Mouse (Mus musculus) hematopoietic stem cell, adult 5-6 weeks (primary cell): ENCODE measurements around the gene Filip1l. TPM values are rescaled to one million over a fixed set of nuclear protein-coding genes. Genes with fewer than 3 reads are reported as not detected.
A peak's percentile ranks its signal among the peaks of the same experiment; 100 is the strongest.

Experiments
- ATAC-seq, 2 experiments: fragments of 125-278 bp in 1 of 2; replicated peaks in 1 of 2; 2 replicates each; pipeline ENCODE4 v1.8.0; 2016 to 2017; ENCODE audit warnings: inconsistent platforms in 2 of 2, mild to moderate bottlenecking in 2 of 2, moderate number of reproducible peaks in 2 of 2, low read depth in 1 of 2, moderate TSS enrichment in 1 of 2; ENCODE audit not compliant: low FRiP score in 2 of 2, poor library complexity in 2 of 2, severe bottlenecking in 2 of 2, insufficient read depth in 1 of 2, low TSS enrichment in 1 of 2
- total RNA-seq: library from RNA; stranded (forward); fragments of 172-1452, 232-1000 nt; gene quantifications from 2 replicates; pipeline ENCODE4 v1.2.3, GENCODE M21; 2017

Gene Filip1l
- total RNA-seq, 1 experiment from 2014 or later, result 3.3 TPM

DNA sequence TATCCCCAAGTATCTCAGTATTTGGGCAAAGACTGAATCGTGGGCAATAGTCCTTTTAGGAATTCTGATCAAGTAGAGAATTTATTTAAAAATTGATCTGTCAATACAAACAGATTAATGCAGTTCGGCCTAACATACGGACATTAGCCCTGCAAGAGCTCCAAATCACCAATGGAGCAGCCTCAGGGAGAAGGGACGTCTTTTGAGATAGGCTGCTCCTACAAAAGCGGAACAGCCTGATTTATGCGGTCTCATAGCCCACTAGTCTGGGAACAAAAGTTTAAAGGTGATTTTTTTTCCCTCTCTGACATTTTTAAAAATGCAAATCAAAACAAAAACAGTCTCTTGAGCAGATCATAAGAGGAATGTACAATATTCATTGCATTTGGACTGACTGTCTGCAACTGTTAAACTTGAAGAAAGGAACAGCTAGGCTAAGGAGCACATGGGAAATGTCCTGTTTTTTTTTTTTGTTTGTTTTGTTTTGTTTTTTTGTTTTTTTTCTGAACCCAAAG, 202.1 kb downstream of the Filip1l start:
- no peak for ATAC-seq

DNA sequence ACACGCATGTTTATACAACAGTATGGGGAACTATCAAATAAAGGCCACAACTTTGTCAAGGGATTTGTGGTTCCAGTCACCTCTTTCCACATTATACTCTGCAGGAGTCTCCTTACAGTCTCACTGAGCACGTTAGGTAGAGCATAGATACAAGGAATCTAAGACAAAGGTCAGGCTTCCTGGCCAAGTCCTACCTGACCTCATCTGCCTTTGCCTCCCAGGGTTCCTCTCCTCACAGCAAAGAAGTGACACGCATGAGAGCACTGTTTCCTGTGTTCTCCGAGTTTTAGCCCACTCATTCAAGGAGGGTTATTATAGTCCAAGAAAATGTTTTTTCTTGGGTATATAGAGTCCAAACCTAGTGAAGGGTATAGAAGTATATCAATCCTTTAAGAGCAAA, 202.8 kb downstream of the Filip1l start:
- ATAC-seq, result no peak

DNA sequence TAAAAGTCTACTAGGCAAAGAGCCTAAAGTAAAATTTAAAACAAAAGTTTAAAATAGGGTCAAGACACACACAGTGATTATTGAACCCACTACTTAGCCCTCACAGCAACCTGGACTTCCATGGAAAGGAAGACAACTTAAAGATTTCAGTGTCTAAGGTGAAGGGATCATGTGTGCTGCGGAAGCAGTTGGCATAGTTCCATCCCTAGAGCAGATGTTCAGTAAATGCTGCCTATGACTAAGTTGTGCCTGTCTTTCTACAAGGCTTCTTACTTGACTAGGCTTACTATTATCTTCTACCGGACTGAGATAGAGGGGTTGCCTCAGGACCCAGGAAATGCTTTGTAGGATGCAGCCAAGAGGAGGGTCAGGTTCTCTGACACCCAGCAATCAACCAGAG, 203.4 kb downstream of the Filip1l start:
- no peak for ATAC-seq

DNA sequence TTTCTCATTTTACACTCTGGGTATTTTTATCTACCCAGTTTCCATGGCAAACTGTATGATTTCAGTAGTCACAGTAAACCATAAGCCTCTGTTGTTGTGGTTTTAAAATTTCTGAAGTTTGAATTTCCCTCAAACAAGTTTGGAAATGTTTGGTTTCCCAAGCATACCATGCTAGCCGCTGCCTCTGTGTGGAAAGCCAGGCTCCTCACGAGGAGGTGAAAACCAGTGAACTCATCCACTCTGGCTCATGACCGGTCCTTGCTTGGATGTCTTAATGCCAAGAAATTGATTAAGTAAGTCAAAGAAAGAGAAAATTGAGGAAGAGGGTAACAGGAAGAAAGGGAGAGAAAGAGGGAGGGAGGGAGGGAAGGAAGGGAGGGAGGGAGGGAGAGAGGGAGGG, 205.4 kb downstream of the Filip1l start:
- ATAC-seq, result no peak

DNA sequence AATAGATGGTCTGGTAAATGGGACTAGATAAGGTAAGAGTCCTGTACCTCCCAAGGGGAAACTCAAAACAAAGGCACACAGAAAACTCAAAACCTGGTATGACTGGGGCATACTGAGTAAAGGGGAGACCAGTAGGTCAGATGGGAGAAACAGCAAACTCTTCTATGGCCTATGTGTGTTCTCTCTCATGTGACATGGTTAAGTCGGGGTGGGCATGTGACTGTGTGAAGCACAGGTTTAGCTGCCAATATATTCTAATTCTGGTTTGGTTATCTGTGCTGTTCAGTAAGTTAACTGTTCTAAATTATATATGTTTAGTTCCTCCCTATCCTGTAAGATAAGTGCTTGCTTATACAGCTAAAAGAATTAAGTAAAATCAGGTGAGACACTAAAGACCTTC, 207.3 kb downstream of the Filip1l start:
- ATAC-seq, result no peak

DNA sequence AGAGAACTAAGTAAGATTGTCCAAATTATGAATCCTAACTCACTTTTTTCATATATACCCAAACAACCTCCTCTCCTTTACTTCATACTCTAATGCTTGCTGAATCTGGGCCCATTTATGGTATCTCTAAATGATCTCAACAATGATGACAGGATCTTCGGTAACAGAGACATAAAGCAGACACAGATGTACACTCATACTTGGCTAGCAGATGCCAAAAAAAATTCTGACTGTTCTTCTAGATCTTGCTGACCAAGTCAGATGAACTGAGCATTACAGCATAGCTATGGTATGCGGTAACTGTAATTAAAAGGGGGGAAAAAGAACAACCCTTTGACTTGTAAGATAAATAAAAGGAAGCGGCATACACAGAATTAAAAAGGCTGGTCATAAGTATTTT, 210.6 kb downstream of the Filip1l start:
- no peak for ATAC-seq

DNA sequence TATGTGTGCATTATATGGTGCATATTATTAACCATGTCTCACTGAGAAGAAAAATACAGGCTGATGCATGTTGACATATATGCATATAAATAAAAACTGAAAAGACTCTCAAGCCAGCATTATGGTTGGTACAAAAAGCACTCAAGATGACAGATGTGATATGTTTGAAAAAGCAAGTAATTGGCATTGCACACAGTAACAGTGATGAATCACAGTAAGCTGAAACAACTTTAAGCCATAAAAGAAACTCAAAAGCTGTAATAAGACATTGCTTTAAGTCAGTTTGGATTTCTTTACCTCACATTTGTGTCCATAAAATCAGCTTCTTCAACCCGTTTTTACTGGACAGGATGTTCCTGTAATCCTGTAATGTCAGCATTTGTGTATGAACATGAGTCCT, 211.9 kb downstream of the Filip1l start:
- ATAC-seq, result no peak

DNA sequence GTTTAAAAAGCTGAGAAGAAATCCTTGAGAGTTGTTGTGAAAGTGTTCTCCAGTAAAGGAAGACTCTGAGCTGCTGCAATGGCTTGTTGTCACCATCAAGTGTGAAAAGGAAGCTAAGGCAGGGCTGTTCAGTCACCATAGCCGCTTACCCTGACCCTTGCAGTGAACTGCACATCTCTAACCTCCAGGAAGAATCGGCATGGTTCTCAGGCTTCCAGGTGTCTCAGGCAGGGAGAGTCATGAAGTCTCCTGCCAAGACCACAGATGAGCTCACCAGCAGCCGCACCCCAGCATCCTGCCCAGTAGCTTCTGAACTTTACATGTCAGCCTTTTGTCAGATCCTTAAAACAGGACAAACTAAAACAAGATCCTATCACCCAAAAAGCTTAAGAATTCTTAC, 213.3 kb downstream of the Filip1l start:
- ATAC-seq, result no peak

DNA sequence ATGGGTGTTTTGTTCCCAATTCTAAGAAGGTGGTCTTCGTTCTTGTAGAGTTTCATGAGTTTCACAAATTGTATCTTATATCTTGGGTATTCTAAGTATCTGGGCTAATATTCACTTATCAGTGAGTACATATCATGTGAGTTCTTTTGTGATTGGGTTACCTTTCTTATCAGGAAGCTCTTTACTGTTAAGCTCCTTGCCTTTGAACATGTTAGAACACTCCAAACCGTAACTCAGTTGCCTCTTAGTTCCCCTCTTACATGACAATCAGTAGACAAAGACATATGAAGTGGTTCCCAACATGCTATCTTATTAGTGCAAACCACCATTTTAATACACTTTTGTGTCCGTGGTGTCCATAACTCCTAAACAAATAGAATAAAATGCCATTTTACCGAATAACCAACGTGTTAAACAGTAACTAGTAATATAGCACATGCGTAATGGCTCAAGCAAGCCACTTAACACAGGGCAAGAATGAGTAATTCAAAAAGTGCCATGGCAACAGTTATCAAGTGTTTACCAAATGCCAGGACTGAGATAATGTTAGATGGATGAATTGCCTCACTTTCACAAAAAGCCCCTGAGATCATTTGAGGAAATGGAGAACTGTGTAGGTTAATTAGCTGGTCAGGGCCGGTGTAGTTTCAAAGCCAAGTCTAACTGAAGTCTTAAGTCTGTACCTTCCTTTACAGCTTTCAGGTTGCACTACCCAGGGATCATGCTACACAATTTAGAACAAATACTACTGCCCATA, 215.9 kb downstream of the Filip1l start:
- ATAC-seq, result no peak

DNA sequence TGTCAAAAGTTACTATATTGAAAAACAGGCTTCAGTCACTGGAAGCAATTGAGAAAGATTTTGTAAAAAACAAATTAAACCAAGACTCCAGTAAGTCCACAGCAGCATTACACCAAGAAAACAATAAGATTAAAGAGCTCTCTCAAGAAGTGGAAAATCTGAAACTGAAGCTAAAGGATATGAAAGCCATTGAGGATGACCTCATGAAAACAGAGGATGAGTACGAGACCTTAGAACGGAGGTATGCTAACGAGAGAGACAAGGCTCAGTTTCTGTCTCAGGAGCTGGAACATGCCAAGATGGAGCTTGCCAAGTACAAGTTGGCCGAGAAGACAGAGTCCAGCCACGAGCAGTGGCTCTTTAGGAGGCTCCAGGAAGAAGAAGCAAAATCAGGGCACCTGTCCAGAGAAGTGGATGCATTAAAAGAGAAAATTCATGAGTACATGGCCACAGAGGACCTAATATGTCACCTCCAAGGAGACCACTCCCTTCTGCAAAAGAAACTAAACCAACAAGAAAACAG, 218.0 kb downstream of the Filip1l start:
- ATAC-seq, result no peak

DNA sequence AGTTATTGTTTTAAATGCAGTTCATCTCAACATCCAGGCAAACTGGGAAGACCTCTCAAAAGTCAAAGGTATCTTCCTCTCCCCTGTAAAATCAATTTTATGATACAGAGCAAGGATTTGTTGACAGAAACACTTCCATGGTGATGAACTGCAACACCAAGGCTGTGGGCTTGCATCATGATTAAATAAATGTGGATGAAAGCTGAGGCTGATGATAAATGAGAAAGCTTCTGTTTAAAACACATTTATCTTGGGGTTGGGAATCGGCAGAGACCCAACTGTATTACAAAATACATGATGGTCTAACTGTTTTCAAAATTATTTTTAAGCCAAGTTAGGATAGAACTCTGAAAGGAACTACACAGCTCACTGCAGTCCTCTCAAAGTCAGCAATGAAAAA, 220.9 kb downstream of the Filip1l start:
- ATAC-seq, result no peak

DNA sequence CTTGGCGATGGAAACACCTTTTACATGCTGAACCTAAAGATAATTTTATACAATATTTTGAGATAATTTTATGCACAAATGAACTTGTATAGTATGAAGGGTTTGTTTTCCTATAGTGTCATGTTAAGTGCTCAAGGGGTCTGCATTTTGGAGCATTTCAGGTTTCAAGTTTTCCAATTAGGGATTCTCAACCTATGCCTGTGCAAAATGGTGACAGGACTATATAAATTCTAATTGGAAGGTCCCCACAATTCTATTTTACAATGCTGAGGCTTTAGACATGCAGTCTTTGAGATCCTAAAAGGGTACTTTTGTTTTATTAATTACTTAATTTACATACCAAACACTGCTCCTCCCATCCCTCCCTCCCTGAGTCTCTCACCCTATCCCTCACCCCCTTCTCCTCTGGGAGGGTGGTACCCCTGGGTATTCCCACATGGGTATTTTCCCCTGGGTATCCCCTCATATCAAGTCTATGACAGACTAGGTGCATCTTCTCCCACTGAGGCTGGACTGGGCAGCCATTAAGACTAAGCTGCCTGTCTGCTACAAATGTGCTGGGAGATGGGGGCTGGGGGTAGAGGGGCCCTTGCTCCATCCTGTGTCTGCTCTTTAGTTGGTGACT, 223.0 kb downstream of the Filip1l start:
- ATAC-seq, result no peak

DNA sequence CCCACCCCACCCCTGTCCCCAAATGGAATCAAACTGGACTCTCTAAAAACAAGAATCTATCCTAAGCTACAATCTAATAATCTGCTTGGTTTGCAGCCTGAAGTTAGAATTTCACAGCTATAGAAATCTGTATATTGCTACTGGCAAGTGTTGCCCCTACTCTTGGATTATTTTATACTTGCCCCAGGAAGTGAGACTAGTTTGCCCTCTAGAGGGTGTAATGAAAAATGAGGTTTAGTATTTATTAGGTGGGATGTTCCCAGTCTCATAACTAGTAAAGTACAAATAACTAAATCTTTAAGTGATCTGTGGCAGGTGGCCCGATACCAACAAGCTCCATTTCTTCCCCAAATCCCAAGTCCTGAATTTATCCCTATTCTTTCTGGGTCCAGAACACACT, 224.6 kb downstream of the Filip1l start:
- ATAC-seq, result no peak

DNA sequence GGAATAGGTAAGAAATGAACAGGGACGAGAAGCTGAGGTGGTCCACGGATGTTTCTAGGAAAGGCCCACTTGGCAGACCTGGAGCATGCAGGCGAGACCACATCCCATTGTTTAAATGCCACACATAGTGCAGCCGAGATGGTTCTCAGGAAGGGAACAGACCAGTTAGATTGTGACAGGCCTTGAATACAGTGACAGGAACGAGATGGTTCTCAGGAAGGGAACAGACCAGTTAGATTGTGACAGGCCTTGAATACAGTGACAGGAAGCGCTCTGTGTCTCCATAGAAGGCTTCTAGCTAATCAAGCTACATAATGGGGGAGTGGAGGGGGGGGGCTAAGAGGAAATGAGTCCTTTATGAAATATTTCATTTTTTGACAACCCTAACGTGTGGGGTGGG, 227.1 kb downstream of the Filip1l start:
- ATAC-seq, result peak; percentile 59 to 74

DNA sequence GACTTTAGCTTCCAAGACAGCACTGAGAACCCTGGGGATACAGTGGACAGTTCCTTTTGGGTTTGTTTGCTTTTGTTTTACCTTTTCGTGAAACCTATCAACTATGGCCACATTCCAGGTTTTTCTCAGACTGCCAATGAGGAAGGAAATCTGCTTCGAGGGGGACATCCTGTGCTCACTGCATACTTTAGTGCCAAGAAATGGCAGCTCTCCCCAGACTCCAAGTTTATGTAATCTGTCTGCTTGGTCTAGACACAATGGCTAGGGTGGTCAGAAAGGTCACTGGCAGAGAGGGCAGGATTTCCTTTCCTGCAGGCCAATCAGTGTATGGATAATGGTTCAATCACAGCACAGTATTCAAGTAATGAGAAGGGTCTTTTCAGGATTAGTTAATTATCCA, 229.1 kb downstream of the Filip1l start:
- ATAC-seq, result peak; percentile 66 to 70

DNA sequence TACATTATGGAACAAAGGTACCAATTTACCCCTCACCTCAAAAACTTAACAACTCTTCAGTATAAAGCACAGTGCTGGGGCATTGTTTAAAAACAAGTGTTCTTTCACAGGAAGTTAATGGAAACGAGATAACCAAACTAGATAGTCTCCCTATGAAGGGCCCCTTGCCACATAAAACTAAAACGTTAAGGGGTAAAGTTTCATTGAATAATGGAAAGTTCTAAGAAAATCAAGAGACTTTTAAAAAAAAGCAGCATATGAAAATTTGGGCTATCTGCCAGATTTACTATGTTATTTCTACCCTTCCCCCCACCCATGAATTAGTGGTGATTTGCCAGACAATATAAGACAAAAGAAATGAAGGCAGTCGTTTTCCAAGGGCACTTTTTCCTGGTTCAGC, 232.3 kb downstream of the Filip1l start:
- peak; percentile 25; a peak in 1 of 4 replicates for ATAC-seq

DNA sequence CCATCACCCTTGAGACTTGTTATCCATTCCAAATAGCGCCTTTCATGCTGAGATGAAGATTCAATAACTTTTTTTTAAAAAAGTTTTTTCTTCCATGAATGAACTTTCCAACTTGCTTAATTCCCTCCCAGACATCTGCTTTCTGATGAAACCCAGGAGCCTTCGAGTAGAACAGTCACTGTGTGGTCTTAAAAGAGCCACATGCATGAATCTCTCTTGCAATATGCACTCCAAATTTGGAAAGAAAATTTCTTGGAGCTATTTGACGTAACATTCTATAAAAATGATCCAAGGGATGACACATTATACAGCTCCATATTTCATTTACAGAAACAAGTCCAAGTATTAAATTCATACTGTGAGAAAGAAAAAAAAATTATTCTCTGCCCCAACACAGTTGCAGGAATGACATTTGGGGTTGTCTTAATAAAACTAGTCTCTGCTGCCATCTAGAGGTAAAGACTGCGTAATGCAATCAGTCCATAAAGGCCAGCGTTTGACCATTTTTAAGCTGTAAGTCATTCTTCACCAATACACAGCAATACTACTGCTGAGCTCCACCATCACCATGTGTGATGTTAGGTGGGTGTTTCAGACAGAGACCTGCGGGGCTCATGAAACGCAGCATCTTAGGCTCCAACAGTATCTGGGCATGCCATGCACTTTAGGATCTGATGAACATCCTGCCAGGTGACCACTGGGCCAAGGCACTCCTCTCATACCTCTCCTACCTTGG, 240.7 kb downstream of the Filip1l start:
- peak; percentile 78 to 86 for ATAC-seq

DNA sequence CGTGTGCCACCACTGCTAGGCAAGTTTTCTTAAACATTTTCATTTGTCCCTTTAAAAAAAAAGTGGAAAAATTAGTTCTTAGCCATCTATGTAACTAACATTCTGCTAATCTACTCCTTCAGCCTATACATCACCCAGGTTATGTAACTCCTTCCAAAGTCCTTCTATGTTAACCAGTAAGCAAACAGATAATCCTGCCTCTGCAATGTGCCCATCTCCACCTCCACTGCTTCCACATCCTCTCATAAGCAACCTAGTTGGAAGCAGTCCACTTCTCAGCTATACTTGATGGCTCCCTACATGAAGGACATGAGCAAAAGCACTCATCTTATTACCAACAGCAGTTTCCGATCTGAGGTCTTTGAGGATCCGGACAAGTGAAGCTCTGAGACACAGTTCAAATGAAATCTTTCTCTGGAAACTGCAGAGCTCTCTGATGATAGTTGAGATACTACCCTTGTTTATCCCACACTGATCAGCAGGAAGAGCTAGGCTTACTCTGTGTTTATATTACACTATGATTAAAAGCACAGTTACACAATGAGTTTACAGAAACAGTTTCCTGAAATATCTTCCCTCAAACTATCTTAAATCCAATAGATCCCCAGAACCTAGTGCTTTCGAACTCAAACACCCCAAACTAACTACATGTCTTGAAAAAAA, 244.5 kb downstream of the Filip1l start:
- no peak for ATAC-seq
